ENCODE assay signal across 13 mouse cellular contexts in the genomic region with DNA sequence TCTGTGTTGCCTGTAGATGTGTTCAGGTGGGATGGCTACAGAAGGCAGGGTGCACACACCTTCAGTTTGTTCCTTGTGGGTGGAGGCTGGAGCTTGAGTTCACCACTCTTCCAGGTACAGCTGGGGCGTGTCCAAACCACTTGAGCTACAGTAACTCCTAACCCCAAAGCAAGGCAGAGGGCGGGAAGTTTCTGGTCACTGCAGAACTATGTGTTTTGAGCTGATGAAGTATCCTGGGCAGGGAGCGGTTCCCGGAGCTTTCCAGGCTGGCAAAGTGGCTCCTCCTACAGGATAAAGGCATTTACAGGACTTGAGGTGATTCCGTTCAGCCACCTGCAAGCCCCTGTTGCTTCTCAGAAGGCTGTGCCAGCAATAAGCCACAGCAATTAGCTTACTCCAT. TPM values are rescaled to one million over a fixed set of nuclear protein-coding genes. Genes with fewer than 3 reads are reported as not detected.
DNase-seq lines count a peak whose midpoint lies in the region; ATAC-seq and TF ChIP-seq lines count a peak whose summit lies in the region.
"Had no signal": no experiment of that assay in that cellular context is flagged by ENCODE, and none has a peak within 500 bp of the region (broad histone marks: within the 10 kb centered on the region; RNA-seq: fewer than 3 reads in every experiment).

No protein-coding gene starts in this region.

- H3K9ac ChIP-seq in heart, postnatal 0 days (replicated peaks; ENCODE audit: low read depth, low read length): no peak overlapping the region
- no peak overlapping the region for H3K9ac ChIP-seq in midbrain, embryonic 13.5 days (replicated peaks)
- H3K9ac ChIP-seq: neural tube, embryonic 12.5 days had no signal

- H3K4me1 ChIP-seq in heart, postnatal 0 days (ENCODE audit: control insufficient read depth, insufficient read depth): peaks cover 12% of the 10 kb centered on the region; the same call in 1 of the 2 replicates
- peaks cover 6% of the 10 kb centered on the region; the same call in 1 of the 2 replicates for H3K4me1 ChIP-seq in small intestine, adult 2 months (ENCODE audit: control insufficient read depth, insufficient read depth, insufficient read length, low read length)
- H3K4me1 ChIP-seq in midbrain, embryonic 13.5 days (replicated peaks): no peaks in the 10 kb centered on the region
- H3K4me1 ChIP-seq: embryonic facial prominence, embryonic 10.5 days; neural tube, embryonic 12.5 days had no signal

- peaks cover 44% of the 10 kb centered on the region for H3K36me3 ChIP-seq in heart, postnatal 0 days (replicated peaks; ENCODE audit: control insufficient read depth, insufficient read depth, low read length)
- H3K36me3 ChIP-seq in small intestine, adult 2 months (ENCODE audit: control insufficient read depth, insufficient read depth, low read length): peaks cover 38% of the 10 kb centered on the region
- H3K36me3 ChIP-seq in midbrain, embryonic 13.5 days: peaks cover 54% of the 10 kb centered on the region

- no peak for TF ChIP-seq POLR2A in small intestine, adult 2 months (IDR thresholded peaks at IDR 0.05; ENCODE audit: low read depth, low read length)

- no peak for TF ChIP-seq CTCF in heart, postnatal 0 days (IDR thresholded peaks at IDR 0.05; ENCODE audit: low read depth)
- TF ChIP-seq CTCF in small intestine, adult 2 months (IDR thresholded peaks at IDR 0.05; ENCODE audit: extremely low read depth, insufficient read length, insufficient replicate concordance, low read depth, low read length): no peak

- intact Hi-C loops in heart, postnatal 36 days (cut with DNase I): loop anchor here (2.0 kb wide), 1 partner anchor 81 kb away; no protein-coding TSS in a partner anchor

- 0 out of 2 replicates have a peak overlapping the region, but pooled peaks have one; percentile 40 for H3K27ac ChIP-seq in heart, postnatal 0 days (ENCODE audit: low read depth)
- peak overlapping the region; percentile 17; the same call in 1 of the 2 replicates for H3K27ac ChIP-seq in small intestine, adult 2 months (ENCODE audit: insufficient read depth, low read depth, low read length)
- no peak overlapping the region for H3K27ac ChIP-seq in midbrain, embryonic 13.5 days
- H3K27ac ChIP-seq: embryonic facial prominence, embryonic 10.5 days; neural tube, embryonic 12.5 days had no signal

- 0 out of 2 replicates have a peak overlapping the region, but pooled peaks have one; percentile 10 for H3K4me2 ChIP-seq in heart, postnatal 0 days (ENCODE audit: low read depth, low read length)
- no peak overlapping the region for H3K4me2 ChIP-seq in midbrain, embryonic 13.5 days (replicated peaks)
- H3K4me2 ChIP-seq: neural tube, embryonic 12.5 days had no signal

- no peaks in the 10 kb centered on the region for H3K27me3 ChIP-seq in heart, postnatal 0 days (ENCODE audit: control insufficient read depth, insufficient read depth, low read length)
- H3K27me3 ChIP-seq in small intestine, adult 2 months (ENCODE audit: control insufficient read depth, insufficient read depth, low read length): no peaks in the 10 kb centered on the region
- H3K27me3 ChIP-seq in midbrain, embryonic 13.5 days: no peaks in the 10 kb centered on the region
- H3K27me3 ChIP-seq: neural tube, embryonic 12.5 days had no signal

- H3K9me3 ChIP-seq in heart, postnatal 0 days (replicated peaks; ENCODE audit: control insufficient read depth, low read length): no peaks in the 10 kb centered on the region
- no peaks in the 10 kb centered on the region for H3K9me3 ChIP-seq in midbrain, embryonic 13.5 days
- H3K9me3 ChIP-seq: embryonic facial prominence, embryonic 10.5 days; neural tube, embryonic 12.5 days had no signal

- ATAC-seq in heart, postnatal 0 days (ENCODE audit: insufficient read depth, low read depth): no peak
- ATAC-seq in midbrain, embryonic 13.5 days: no peak

- 51% methylated on average over 5 of the region's 5 CpGs for WGBS in heart, postnatal 0 days
- 40% methylated on average over 5 of the region's 5 CpGs for WGBS in small intestine, adult 2 months
- 88% methylated on average over 5 of the region's 5 CpGs for WGBS in midbrain, embryonic 13.5 days

- no peak for DNase-seq in heart, postnatal 0 days (ENCODE audit: low spot score)
- DNase-seq in heart, postnatal 36 days: no peak
- DNase-seq in ES-CJ7 (ENCODE audit: low read depth, low spot score): peak; percentile 41
- peak; percentile 12 for DNase-seq in brain, adult 2 months (ENCODE audit: low read depth, low spot score)
- DNase-seq in spleen, postnatal 4 days (ENCODE audit: low spot score in 2 of 2): no peak
- DNase-seq: adrenal gland, adult 8-10 months; cerebellum, postnatal 25 days; gastrocnemius, postnatal 36 days; kidney, adult 2 months had no signal

- H3K4me3 ChIP-seq in heart, postnatal 0 days (ENCODE audit: low read depth, low read length): no peak overlapping the region
- no peak overlapping the region for H3K4me3 ChIP-seq in small intestine, adult 2 months (ENCODE audit: low read depth, low read length)
- H3K4me3 ChIP-seq in midbrain, embryonic 13.5 days (replicated peaks): no peak overlapping the region
- H3K4me3 ChIP-seq: embryonic facial prominence, embryonic 10.5 days; neural tube, embryonic 12.5 days had no signal

- no peak for TF ChIP-seq EP300 in heart, postnatal 0 days (IDR thresholded peaks at IDR 0.05; ENCODE audit: low read depth)

RNA-seq across cellular contexts. Expression of a gene that starts 9.6 kb away (rescaled TPM):
- 0.08 and 1.5 TPM in 2 replicates for total RNA-seq in heart, postnatal 0 days (2014; rRNA removed; ENCODE audit: low replicate concordance)
- polyA plus RNA-seq in heart, postnatal 0 days (2015; fragmentation: Nextera tagmentation; extraction: Ambion mirVana): 0.61 and 0.71 TPM in 2 replicates
- 1 to 10 TPM; 1.8 to 3.2 TPM for total RNA-seq in heart, postnatal 36 days (2021)
- 2.9 and 3.1 TPM in 2 replicates for polyA plus RNA-seq in small intestine, adult 2 months (2012; rRNA removed)
- 0.41 and 0.51 TPM in 2 replicates for polyA plus RNA-seq in midbrain, embryonic 13.5 days (2015; fragmentation: Nextera tagmentation; extraction: Ambion mirVana)

RNA-seq across cellular contexts. Expression of a gene that starts 18.9 kb away (rescaled TPM):
- 64.0 and 104 TPM in 2 replicates for total RNA-seq in heart, postnatal 0 days (2014; rRNA removed; ENCODE audit: low replicate concordance)
- polyA plus RNA-seq in heart, postnatal 0 days (2015; fragmentation: Nextera tagmentation; extraction: Ambion mirVana): 94.1 and 96.2 TPM in 2 replicates
- 10 to 100 TPM; 50.9 to 63.2 TPM for total RNA-seq in heart, postnatal 36 days (2021)
- 5.0 and 9.0 TPM in 2 replicates for polyA plus RNA-seq in small intestine, adult 2 months (2012; rRNA removed)
- polyA plus RNA-seq in midbrain, embryonic 13.5 days (2015; fragmentation: Nextera tagmentation; extraction: Ambion mirVana): 158 and 173 TPM in 2 replicates

RNA-seq across cellular contexts. Expression of a gene that starts 20.8 kb away (rescaled TPM):
- 340 and 524 TPM in 2 replicates for total RNA-seq in heart, postnatal 0 days (2014; rRNA removed; ENCODE audit: low replicate concordance)
- 2,178 and 2,289 TPM in 2 replicates for polyA plus RNA-seq in heart, postnatal 0 days (2015; fragmentation: Nextera tagmentation; extraction: Ambion mirVana)
- 100 to 1,000 TPM; 311 to 330 TPM for total RNA-seq in heart, postnatal 36 days (2021)
- polyA plus RNA-seq in small intestine, adult 2 months (2012; rRNA removed): 63.8 and 147 TPM in 2 replicates
- 1,327 and 1,380 TPM in 2 replicates for polyA plus RNA-seq in midbrain, embryonic 13.5 days (2015; fragmentation: Nextera tagmentation; extraction: Ambion mirVana)

RNA-seq across cellular contexts. Expression of a gene that starts 43.9 kb away (rescaled TPM):
- 6.2 and 8.9 TPM in 2 replicates for total RNA-seq in heart, postnatal 0 days (2014; rRNA removed; ENCODE audit: low replicate concordance)
- polyA plus RNA-seq in heart, postnatal 0 days (2015; fragmentation: Nextera tagmentation; extraction: Ambion mirVana): 5.0 and 5.2 TPM in 2 replicates
- total RNA-seq in heart, postnatal 36 days (2021): 1 to 10 TPM; 3.3 to 4.1 TPM
- 4.0 and 6.7 TPM in 2 replicates for polyA plus RNA-seq in small intestine, adult 2 months (2012; rRNA removed)
- polyA plus RNA-seq in midbrain, embryonic 13.5 days (2015; fragmentation: Nextera tagmentation; extraction: Ambion mirVana): 7.6 and 9.2 TPM in 2 replicates

Comparison
In these comparisons a context has a peak if more than half of its experiments do, and no peak if none do; other contexts are left out.
1. DNase-seq: peak in ES-CJ7 (single experiment) and brain, adult 2 months (single experiment); none in heart, postnatal 0 days (single experiment), heart, postnatal 36 days (0 of 2) and spleen, postnatal 4 days (0 of 2).